Mouse (Mus musculus): ENCODE results near the gene Prtn3.

DNA sequence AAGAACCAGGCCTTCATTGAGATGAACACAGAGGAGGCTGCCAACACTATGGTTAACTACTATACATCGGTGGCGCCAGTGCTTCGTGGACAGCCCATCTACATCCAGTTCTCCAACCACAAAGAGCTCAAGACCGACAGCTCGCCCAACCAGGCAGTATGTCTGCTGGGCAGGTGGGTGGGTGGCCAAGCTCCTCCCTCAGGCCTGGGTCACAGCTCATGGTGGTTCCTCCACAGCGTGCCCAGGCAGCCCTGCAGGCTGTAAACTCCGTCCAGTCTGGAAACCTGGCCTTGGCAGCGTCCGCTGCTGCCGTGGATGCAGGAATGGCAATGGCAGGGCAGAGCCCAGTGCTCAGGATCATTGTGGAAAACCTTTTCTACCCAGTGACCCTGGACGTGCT lies 15.2 kb upstream of the Prtn3 start:
- TF ChIP-seq CTCF (IDR thresholded peaks at IDR 0.05; ENCODE audit: insufficient read depth, low read length): no peak
- no peak for TF ChIP-seq POLR2A (IDR thresholded peaks at IDR 0.05; ENCODE audit: borderline replicate concordance, extremely low read depth, low read depth, low read length)
